Mouse (Mus musculus) midbrain, embryonic 13.5 days (tissue): ENCODE data around the gene Cyp2d34. TPM values are rescaled to one million over a fixed set of nuclear protein-coding genes. Genes with fewer than 3 reads are reported as not detected.

Experiments used
- ATAC-seq: fragments of 200-750 bp; cut with Nextera tagmentation; 2 replicates; pipeline ENCODE4 v1.8.0; 2017; ENCODE audit warnings: mild to moderate bottlenecking, moderate TSS enrichment, moderate library complexity
- H3K27ac ChIP-seq: fragments of 300-500 bp; sonication (generic); 2 replicates; pipeline ENCODE4 v1.5.1; 2015; ENCODE audit warnings: inconsistent platforms, mild to moderate bottlenecking, moderate library complexity
- H3K27me3 ChIP-seq: fragments of 300-500 bp; sonication (generic); 2 replicates; pipeline ENCODE4 v1.6.1; 2015; ENCODE audit warnings: mild to moderate bottlenecking, inconsistent platforms
- H3K36me3 ChIP-seq: fragments of 300-500 bp; sonication (generic); 2 replicates; pipeline ENCODE4 v1.6.1; 2015; ENCODE audit warnings: mild to moderate bottlenecking, inconsistent platforms
- H3K4me1 ChIP-seq: fragments of 300-500 bp; sonication (generic); replicated peaks from 2 replicates; pipeline ENCODE4 v1.6.1; 2015; ENCODE audit warnings: inconsistent platforms
- H3K4me2 ChIP-seq: fragments of 300-500 bp; sonication (generic); replicated peaks from 2 replicates; pipeline ENCODE4 v1.6.1; 2015; ENCODE audit warnings: moderate library complexity, mild to moderate bottlenecking, inconsistent platforms
- H3K4me3 ChIP-seq: fragments of 300-500 bp; sonication (generic); replicated peaks from 2 replicates; pipeline ENCODE4 v1.5.1; 2015; ENCODE audit warnings: mild to moderate bottlenecking, inconsistent platforms
- H3K9ac ChIP-seq: fragments of 300-500 bp; sonication (generic); replicated peaks from 2 replicates; pipeline ENCODE4 v1.6.1; 2015; ENCODE audit warnings: mild to moderate bottlenecking, inconsistent platforms
- H3K9me3 ChIP-seq: fragments of 300-500 bp; sonication (generic); 2 replicates; pipeline ENCODE4 v1.6.1; 2016; ENCODE audit warnings: mild to moderate bottlenecking, inconsistent platforms
- WGBS: fragments of 180-500 bp; shearing (Covaris S2); methylation state at CpG from one replicate; pipeline ENCODE4 v1.1.7; 2015; 5-methylcytosine and 5-hydroxymethylcytosine counted together
- microRNA-seq: library from miRNA; unstranded; fragments of <30 nt; microRNA quantifications from one replicate; pipeline ENCODE4, GENCODE M21; 2016
- polyA plus RNA-seq: library from polyadenylated mRNA; unstranded; fragments of >200 nt; fragmentation: Nextera tagmentation; extraction: Ambion mirVana; gene quantifications from 2 replicates; pipeline ENCODE4 v1.2.1, GENCODE M21; 2015

Cyp2d34 gene
- polyA plus RNA-seq, 1 experiment from 2014 or later: not detected

GRCm38 (mm10) chr15:82582621-82583020, 38.1 kb downstream of the Cyp2d34 start:
- no peaks in the 10 kb centered on the region for H3K4me1 ChIP-seq
- no peak overlapping the region for H3K9ac ChIP-seq
- 91% methylated on average over 9 of the region's 9 CpGs for WGBS
- H3K9me3 ChIP-seq: no peaks in the 10 kb centered on the region
- no peaks in the 10 kb centered on the region for H3K27me3 ChIP-seq
- no peak for ATAC-seq
- H3K27ac ChIP-seq: no peak overlapping the region
- H3K4me3 ChIP-seq: no peak overlapping the region
- H3K36me3 ChIP-seq: no peaks in the 10 kb centered on the region
- no peak overlapping the region for H3K4me2 ChIP-seq

GRCm38 (mm10) chr15:82579071-82579470, 41.7 kb downstream of the Cyp2d34 start:
- H3K36me3 ChIP-seq: no peaks in the 10 kb centered on the region
- H3K27me3 ChIP-seq: no peaks in the 10 kb centered on the region
- H3K4me3 ChIP-seq: no peak overlapping the region
- H3K4me2 ChIP-seq: no peak overlapping the region
- no peaks in the 10 kb centered on the region for H3K9me3 ChIP-seq
- 86% methylated on average over 2 of the region's 2 CpGs for WGBS
- no peak overlapping the region for H3K9ac ChIP-seq
- H3K27ac ChIP-seq: no peak overlapping the region
- no peaks in the 10 kb centered on the region for H3K4me1 ChIP-seq
- ATAC-seq: no peak

GRCm38 (mm10) chr15:82572856-82573255, 47.9 kb downstream of the Cyp2d34 start:
- ATAC-seq: no peak
- WGBS: 76% methylated on average over 1 of the region's 1 CpGs
- H3K4me1 ChIP-seq: no peaks in the 10 kb centered on the region

More at GRCm38 (mm10) chr15:82572856-82573255, 47.9 kb downstream of the Cyp2d34 start:
- Histone ChIP-seq H3K9me3 (no peaks in the 10 kb centered on the region), H3K4me2 (no peak overlapping the region), H3K4me3 (no peak overlapping the region), H3K27me3 (no peaks in the 10 kb centered on the region), H3K9ac (no peak overlapping the region), H3K36me3 (no peaks in the 10 kb centered on the region), H3K27ac (no peak overlapping the region)

Small RNA genes within 50 kb of the gene (microRNA-seq; reads per million reads assigned to microRNA genes)
- not detected for gene Gm27463
- not detected for gene Gm27742

Other genes with a start within 250 kb of the Cyp2d34 start
- 1.1 and 1.8 TPM in 2 replicates for gene Cyp2d22, start 240.7 kb downstream of the Cyp2d34 start, polyA plus RNA-seq
- not detected in 2 replicates for gene Cyp2d11, start 226.9 kb downstream of the Cyp2d34 start, polyA plus RNA-seq
- not detected in 2 replicates for gene Cyp2d10, start 213.8 kb downstream of the Cyp2d34 start, polyA plus RNA-seq
- gene Cyp2d9, start 187.5 kb downstream of the Cyp2d34 start, polyA plus RNA-seq: not detected in 2 replicates
- gene Cyp2d12, start 65.9 kb downstream of the Cyp2d34 start, polyA plus RNA-seq: not detected in 2 replicates
- gene Cyp2d40, start 143.2 kb upstream of the Cyp2d34 start, polyA plus RNA-seq: not detected in 2 replicates
- gene Cyp2d26, start 173.3 kb upstream of the Cyp2d34 start, polyA plus RNA-seq: not detected in 2 replicates